Mouse (Mus musculus): ENCODE results near the gene Sh3bp5l.
"Not testable (repeated sequence)": the region's sequence is repeated elsewhere in the genome, so short reads cannot be mapped to it uniquely, and the experiment has no call there.

The Sh3bp5l gene

GRCm38 (mm10) chr11:58330276-58331148 is at the start of gene Sh3bp5l, which contains the start of gene Zfp672:
TSS of gene Sh3bp5l (plus strand) at chr11:58330724.
TSS of gene Zfp672 (minus strand) at chr11:58330339.
- peak; percentile 88 for DNase-seq (ENCODE audit: extremely low read depth, insufficient read length, low spot score)

- no peak for DNase-seq (ENCODE audit: extremely low read depth, insufficient read length, low spot score)
Observed at GRCm38 (mm10) chr11:58281970-58282496, 48.5 kb upstream of the Sh3bp5l start.

GRCm38 (mm10) chr11:58282518-58282917 is 48.0 kb upstream of the Sh3bp5l start:
- DNase-seq (ENCODE audit: extremely low read depth, insufficient read length, low spot score): no peak

GRCm38 (mm10) chr11:58289992-58290682 is 40.4 kb upstream of the Sh3bp5l start:
- DNase-seq (ENCODE audit: extremely low read depth, insufficient read length, low spot score): no peak

GRCm38 (mm10) chr11:58290812-58291211 is 39.7 kb upstream of the Sh3bp5l start:
- DNase-seq (ENCODE audit: extremely low read depth, insufficient read length, low spot score): no peak

GRCm38 (mm10) chr11:58292791-58293190 is 37.7 kb upstream of the Sh3bp5l start:
- no peak for DNase-seq (ENCODE audit: extremely low read depth, insufficient read length, low spot score)

- DNase-seq (ENCODE audit: extremely low read depth, insufficient read length, low spot score): no peak
Observed at GRCm38 (mm10) chr11:58297396-58297795, 33.1 kb upstream of the Sh3bp5l start.

GRCm38 (mm10) chr11:58301057-58301456 is 29.5 kb upstream of the Sh3bp5l start:
- peak; percentile 70 for DNase-seq (ENCODE audit: extremely low read depth, insufficient read length, low spot score)

- peak; percentile 95 for DNase-seq (ENCODE audit: extremely low read depth, insufficient read length, low spot score)
Observed at GRCm38 (mm10) chr11:58301837-58302754, 28.4 kb upstream of the Sh3bp5l start.

- DNase-seq (ENCODE audit: extremely low read depth, insufficient read length, low spot score): no peak
Observed at GRCm38 (mm10) chr11:58302774-58303445, 27.6 kb upstream of the Sh3bp5l start.

- DNase-seq (ENCODE audit: extremely low read depth, insufficient read length, low spot score): no peak
Observed at GRCm38 (mm10) chr11:58303594-58303993, 26.9 kb upstream of the Sh3bp5l start.

GRCm38 (mm10) chr11:58305299-58305698 is 25.2 kb upstream of the Sh3bp5l start:
- not testable (repeated sequence) for DNase-seq (ENCODE audit: extremely low read depth, insufficient read length, low spot score)

GRCm38 (mm10) chr11:58306860-58307308 is 23.6 kb upstream of the Sh3bp5l start, which contains the start of gene Zfp692:
TSS of gene Zfp692 (plus strand) at chr11:58307069.
- peak; percentile 95 for DNase-seq (ENCODE audit: extremely low read depth, insufficient read length, low spot score)

- peak; percentile 86 for DNase-seq (ENCODE audit: extremely low read depth, insufficient read length, low spot score)
Observed at GRCm38 (mm10) chr11:58307411-58308080, 23.0 kb upstream of the Sh3bp5l start.

GRCm38 (mm10) chr11:58308661-58309060 is 21.9 kb upstream of the Sh3bp5l start:
- no peak for DNase-seq (ENCODE audit: extremely low read depth, insufficient read length, low spot score)

- DNase-seq (ENCODE audit: extremely low read depth, insufficient read length, low spot score): no peak
Observed at GRCm38 (mm10) chr11:58314069-58314468, 16.5 kb upstream of the Sh3bp5l start.

GRCm38 (mm10) chr11:58315536-58316168 is 14.9 kb upstream of the Sh3bp5l start:
- DNase-seq (ENCODE audit: extremely low read depth, insufficient read length, low spot score): no peak

- no peak for DNase-seq (ENCODE audit: extremely low read depth, insufficient read length, low spot score)
Observed at GRCm38 (mm10) chr11:58316344-58316743, 14.2 kb upstream of the Sh3bp5l start.
